Mouse (Mus musculus) forebrain, embryonic 16.5 days (tissue): ENCODE results near the gene Arl6ip4. TPM values are rescaled to one million over a fixed set of nuclear protein-coding genes. Genes with fewer than 3 reads are reported as not detected.

ENCODE experiments used
- ATAC-seq: fragments of 200-750 bp; cut with Nextera tagmentation; 2 replicates; pipeline ENCODE4 v1.8.0; 2017; ENCODE audit warnings: mild to moderate bottlenecking, moderate library complexity
- H3K27ac ChIP-seq: fragments of 300-500 bp; sonication (generic); 2 replicates; pipeline ENCODE4 v1.5.1; 2014; ENCODE audit warnings: low read length, control low read depth
- H3K27me3 ChIP-seq: fragments of 300-500 bp; sonication (generic); replicated peaks from 2 replicates; pipeline ENCODE4 v1.6.1; 2014; ENCODE audit warnings: low read length; ENCODE audit not compliant: control insufficient read depth, insufficient read depth
- H3K36me3 ChIP-seq: fragments of 300-500 bp; sonication (generic); 2 replicates; pipeline ENCODE4 v1.6.1; 2014; ENCODE audit not compliant: control insufficient read depth, insufficient read depth
- H3K4me1 ChIP-seq: fragments of 300-500 bp; sonication (generic); replicated peaks from 2 replicates; pipeline ENCODE4 v1.6.1; 2014; ENCODE audit warnings: low read length; ENCODE audit not compliant: control insufficient read depth, insufficient read depth
- H3K4me2 ChIP-seq: fragments of 300-500 bp; sonication (generic); 2 replicates; pipeline ENCODE4 v1.6.1; 2014; ENCODE audit warnings: mild to moderate bottlenecking, low read length, control low read depth
- H3K4me3 ChIP-seq: fragments of 300-500 bp; sonication (generic); replicated peaks from 2 replicates; pipeline ENCODE4 v1.5.1; 2014; ENCODE audit warnings: mild to moderate bottlenecking, low read length, control low read depth
- H3K9ac ChIP-seq: fragments of 300-500 bp; sonication (generic); replicated peaks from 2 replicates; pipeline ENCODE4 v1.6.1; 2014; ENCODE audit warnings: low read depth, low read length, control low read depth
- H3K9me3 ChIP-seq: fragments of 300-500 bp; sonication (generic); 2 replicates; pipeline ENCODE4 v1.6.1; 2016; ENCODE audit warnings: low read length; ENCODE audit not compliant: control insufficient read depth
- WGBS: fragments of 180-500 bp; shearing (Covaris S2); extraction: QIAGEN DNeasy Blood & Tissue Kit; methylation state at CpG from one replicate; pipeline ENCODE4 v1.1.7; 2014; 5-methylcytosine and 5-hydroxymethylcytosine counted together
- polyA plus RNA-seq: library from polyadenylated mRNA; unstranded; fragments of >200 nt; fragmentation: Nextera tagmentation; extraction: Ambion mirVana; gene quantifications from 2 replicates; pipeline ENCODE4 v1.2.1, GENCODE M21; 2015

The Arl6ip4 gene
- polyA plus RNA-seq, 1 experiment from 2014 or later, result 71.0 TPM

- no peaks in the 10 kb centered on the region for H3K4me1 ChIP-seq
- H3K4me3 ChIP-seq, result no peak overlapping the region
- no peaks in the 10 kb centered on the region for H3K9me3 ChIP-seq
- WGBS, result 95% methylated on average over 9 of the region's 9 CpGs
- H3K9ac ChIP-seq, result no peak overlapping the region
- H3K4me2 ChIP-seq, result no peak overlapping the region
- no peaks in the 10 kb centered on the region for H3K27me3 ChIP-seq
- H3K27ac ChIP-seq, result no peak overlapping the region
- ATAC-seq, result no peak
- H3K36me3 ChIP-seq, result no peaks in the 10 kb centered on the region
These were observed 12.3 kb upstream of the Arl6ip4 start for GRCm38 (mm10) chr5:124103552-124103951.

GRCm38 (mm10) chr5:124111077-124111741 lies 4.7 kb upstream of the Arl6ip4 start:
- 20% methylated on average over 17 of the region's 17 CpGs for WGBS
- ATAC-seq, result no peak; the same call in 1 of the 2 replicates
- peak overlapping the region; percentile 55 for H3K9ac ChIP-seq

GRCm38 (mm10) chr5:124111742-124112497 lies 4.0 kb upstream of the Arl6ip4 start, which contains the start of gene Ogfod2:
Ogfod2 (plus strand) TSS chr5:124112297.
- Histone ChIP-seq H3K27ac (peak within 1 kb of the TSS; percentile 90), H3K4me1 (peaks cover 26% of the 10 kb centered on the region), H3K4me2 (peak within 1 kb of the TSS; percentile 91), H3K36me3 (no peaks in the 10 kb centered on the region), H3K27me3 (no peaks in the 10 kb centered on the region), H3K4me3 (peak within 1 kb of the TSS; percentile 84), H3K9me3 (no peaks in the 10 kb centered on the region), H3K9ac (peak within 1 kb of the TSS; percentile 73)
- peak; percentile 98 for ATAC-seq
- under 1% methylated on average over 66 of the region's 66 CpGs for WGBS

More at GRCm38 (mm10) chr5:124111077-124111741, 4.7 kb upstream of the Arl6ip4 start:
- H3K4me1 ChIP-seq, result peaks cover 21% of the 10 kb centered on the region
- no peak overlapping the region; the same call in 1 of the 2 replicates for H3K27ac ChIP-seq
- no peaks in the 10 kb centered on the region for H3K27me3 ChIP-seq
- peak overlapping the region; percentile 84 for H3K4me3 ChIP-seq
- H3K4me2 ChIP-seq, result peak overlapping the region; percentile 83
- H3K36me3 ChIP-seq, result no peaks in the 10 kb centered on the region
- H3K9me3 ChIP-seq, result no peaks in the 10 kb centered on the region

- WGBS, result under 1% methylated on average over 18 of the region's 18 CpGs
- no peaks in the 10 kb centered on the region for H3K36me3 ChIP-seq
- H3K9me3 ChIP-seq, result no peaks in the 10 kb centered on the region
- ATAC-seq, result no peak
- peak overlapping the region; percentile 84 for H3K4me3 ChIP-seq
- H3K27me3 ChIP-seq, result no peaks in the 10 kb centered on the region
- peak overlapping the region; percentile 76 for H3K27ac ChIP-seq
- H3K4me2 ChIP-seq, result peak overlapping the region; percentile 91
- peak overlapping the region; percentile 64 for H3K9ac ChIP-seq
- peaks cover 32% of the 10 kb centered on the region for H3K4me1 ChIP-seq
These were observed 3.4 kb upstream of the Arl6ip4 start for GRCm38 (mm10) chr5:124112531-124112930.

GRCm38 (mm10) chr5:124113030-124113429 lies 2.9 kb upstream of the Arl6ip4 start:
- Histone ChIP-seq H3K4me1 (peaks cover 36% of the 10 kb centered on the region), H3K27ac (no peak overlapping the region), H3K4me2 (peak overlapping the region; percentile 91), H3K27me3 (no peaks in the 10 kb centered on the region), H3K9ac (peak overlapping the region; percentile 64), H3K9me3 (no peaks in the 10 kb centered on the region), H3K4me3 (peak overlapping the region; percentile 84), H3K36me3 (peaks cover 4% of the 10 kb centered on the region; the same call in 1 of the 2 replicates)
- 16% methylated on average over 14 of the region's 14 CpGs for WGBS
- no peak for ATAC-seq

GRCm38 (mm10) chr5:124114276-124115025 lies 1.4 kb upstream of the Arl6ip4 start:
- Histone ChIP-seq H3K27ac (no peak overlapping the region), H3K4me2 (no peak overlapping the region), H3K9me3 (no peaks in the 10 kb centered on the region), H3K36me3 (peaks cover 6% of the 10 kb centered on the region), H3K4me1 (peaks cover 36% of the 10 kb centered on the region), H3K9ac (no peak overlapping the region), H3K4me3 (no peak overlapping the region), H3K27me3 (no peaks in the 10 kb centered on the region)
- no peak for ATAC-seq
- 93% methylated on average over 24 of the region's 24 CpGs for WGBS

- peaks cover 36% of the 10 kb centered on the region for H3K4me1 ChIP-seq
- H3K4me3 ChIP-seq, result peak overlapping the region; percentile 98
- H3K27me3 ChIP-seq, result no peaks in the 10 kb centered on the region
- peaks cover 11% of the 10 kb centered on the region for H3K36me3 ChIP-seq
- WGBS, result 23% methylated on average over 7 of the region's 7 CpGs
- peak overlapping the region; percentile 85 for H3K9ac ChIP-seq
- H3K4me2 ChIP-seq, result peak overlapping the region; percentile 77
- ATAC-seq, result no peak
- H3K27ac ChIP-seq, result peak overlapping the region; percentile 78
- no peaks in the 10 kb centered on the region for H3K9me3 ChIP-seq
These were observed 358 bp upstream of the Arl6ip4 start for GRCm38 (mm10) chr5:124115531-124115930.

- Histone ChIP-seq H3K27me3 (no peaks in the 10 kb centered on the region), H3K4me1 (peaks cover 20% of the 10 kb centered on the region), H3K4me3 (no peak overlapping the region), H3K27ac (no peak overlapping the region), H3K9ac (no peak overlapping the region), H3K4me2 (no peak overlapping the region), H3K36me3 (peaks cover 23% of the 10 kb centered on the region), H3K9me3 (no peaks in the 10 kb centered on the region)
- no peak for ATAC-seq
- 88% methylated on average over 5 of the region's 5 CpGs for WGBS
These were observed 3.3 kb downstream of the Arl6ip4 start for GRCm38 (mm10) chr5:124119204-124119603.

GRCm38 (mm10) chr5:124122357-124122756 lies 6.5 kb downstream of the Arl6ip4 start:
- 93% methylated on average over 18 of the region's 18 CpGs for WGBS
- H3K4me1 ChIP-seq, result peaks cover 5% of the 10 kb centered on the region
- H3K27me3 ChIP-seq, result no peaks in the 10 kb centered on the region
- H3K4me3 ChIP-seq, result no peak overlapping the region
- peaks cover 23% of the 10 kb centered on the region for H3K36me3 ChIP-seq
- no peaks in the 10 kb centered on the region for H3K9me3 ChIP-seq
- ATAC-seq, result no peak
- H3K27ac ChIP-seq, result no peak overlapping the region
- H3K4me2 ChIP-seq, result no peak overlapping the region
- H3K9ac ChIP-seq, result no peak overlapping the region
